Mouse (Mus musculus): Measurements from ENCODE around the gene Ugt1a6a. TPM values are rescaled to one million over a fixed set of nuclear protein-coding genes. Genes with fewer than 3 reads are reported as not detected.
"Not testable (repeated sequence)": the region's sequence is repeated elsewhere in the genome, so short reads cannot be mapped to it uniquely, and the experiment has no call there.

Ugt1a6a gene
- polyA plus RNA-seq, 1 experiment = 1.3 TPM

GRCm38 (mm10) chr1:88143966-88144675 lies 9.5 kb downstream of the Ugt1a6a start:
- not testable (repeated sequence) for H3K4me3 ChIP-seq (ENCODE audit: insufficient read depth, poor library complexity, severe bottlenecking); H3ac ChIP-seq (ENCODE audit: control insufficient read depth, insufficient read length, low read depth); H3K79me2 ChIP-seq (ENCODE audit: control insufficient read depth, insufficient read depth); H3K36me3 ChIP-seq (ENCODE audit: control insufficient read depth, insufficient read depth); H3K27me3 ChIP-seq (ENCODE audit: control insufficient read depth, insufficient read depth, insufficient read length); H3K79me3 ChIP-seq (ENCODE audit: low read depth)
- peak; percentile 8 for TF ChIP-seq CTCF (IDR thresholded peaks at IDR 0.05; ENCODE audit: control insufficient read depth, insufficient read depth, insufficient read length)

- H3K27me3 ChIP-seq (ENCODE audit: control insufficient read depth, insufficient read depth, insufficient read length); H3K79me2 ChIP-seq (ENCODE audit: control insufficient read depth, insufficient read depth); H3K4me3 ChIP-seq (ENCODE audit: insufficient read depth, poor library complexity, severe bottlenecking); H3ac ChIP-seq (ENCODE audit: control insufficient read depth, insufficient read length, low read depth); H3K79me3 ChIP-seq (ENCODE audit: low read depth); H3K36me3 ChIP-seq (ENCODE audit: control insufficient read depth, insufficient read depth): not testable (repeated sequence)
Observed at GRCm38 (mm10) chr1:88145278-88145677, 10.7 kb downstream of the Ugt1a6a start.

GRCm38 (mm10) chr1:88150133-88150532 lies 15.5 kb downstream of the Ugt1a6a start:
- H3K4me3 ChIP-seq (ENCODE audit: insufficient read depth, poor library complexity, severe bottlenecking); H3K36me3 ChIP-seq (ENCODE audit: control insufficient read depth, insufficient read depth); H3K79me3 ChIP-seq (ENCODE audit: low read depth); H3ac ChIP-seq (ENCODE audit: control insufficient read depth, insufficient read length, low read depth); H3K79me2 ChIP-seq (ENCODE audit: control insufficient read depth, insufficient read depth); H3K27me3 ChIP-seq (ENCODE audit: control insufficient read depth, insufficient read depth, insufficient read length): not testable (repeated sequence)
- peak; percentile 2 for TF ChIP-seq CTCF (IDR thresholded peaks at IDR 0.05; ENCODE audit: control insufficient read depth, insufficient read depth, insufficient read length)

- Histone ChIP-seq H3K36me3 (ENCODE audit: control insufficient read depth, insufficient read depth) (no peaks in the 10 kb centered on the region), H3ac (ENCODE audit: control insufficient read depth, insufficient read length, low read depth) (no peak overlapping the region), H3K79me3 (ENCODE audit: low read depth) (no peaks in the 10 kb centered on the region), H3K27me3 (ENCODE audit: control insufficient read depth, insufficient read depth, insufficient read length) (peaks cover 5% of the 10 kb centered on the region), H3K4me3 (ENCODE audit: insufficient read depth, poor library complexity, severe bottlenecking) (no peak overlapping the region), H3K79me2 (ENCODE audit: control insufficient read depth, insufficient read depth) (no peaks in the 10 kb centered on the region)
- TF ChIP-seq MYOG (IDR thresholded peaks at IDR 0.05; ENCODE audit: control insufficient read depth, extremely low read depth, insufficient read length) = no peak
- no peak for TF ChIP-seq USF1 (IDR thresholded peaks at IDR 0.05; ENCODE audit: low read depth)
- TF ChIP-seq CEBPB (IDR thresholded peaks at IDR 0.05; ENCODE audit: low read depth) = no peak
- TF ChIP-seq MYOD1 (IDR thresholded peaks at IDR 0.05; ENCODE audit: control insufficient read depth, insufficient read length, low read depth) = no peak
- no peak for TF ChIP-seq FOSL1 (IDR thresholded peaks at IDR 0.05; ENCODE audit: insufficient read depth, low read length, poor library complexity, severe bottlenecking)
- no peak for TF ChIP-seq CTCF (IDR thresholded peaks at IDR 0.05; ENCODE audit: control insufficient read depth, insufficient read depth, insufficient read length)
- no peak for TF ChIP-seq MAX (IDR thresholded peaks at IDR 0.05)
Observed at GRCm38 (mm10) chr1:88158430-88158829, 23.8 kb downstream of the Ugt1a6a start.

GRCm38 (mm10) chr1:88165711-88166110 lies 31.1 kb downstream of the Ugt1a6a start, which contains the start of gene Ugt1a5:
Ugt1a5 (plus strand) TSS chr1:88166012.
- no peaks in the 10 kb centered on the region for H3K79me3 ChIP-seq (ENCODE audit: low read depth)
- H3K4me3 ChIP-seq (ENCODE audit: insufficient read depth, poor library complexity, severe bottlenecking) = no peak within 1 kb of the TSS
- TF ChIP-seq MAX (IDR thresholded peaks at IDR 0.05) = no peak
- TF ChIP-seq MYOG (IDR thresholded peaks at IDR 0.05; ENCODE audit: control insufficient read depth, extremely low read depth, insufficient read length) = no peak
- TF ChIP-seq MYOD1 (IDR thresholded peaks at IDR 0.05; ENCODE audit: control insufficient read depth, insufficient read length, low read depth) = no peak
- TF ChIP-seq CEBPB (IDR thresholded peaks at IDR 0.05; ENCODE audit: low read depth) = no peak
- TF ChIP-seq USF1 (IDR thresholded peaks at IDR 0.05; ENCODE audit: low read depth) = no peak
- no peak for TF ChIP-seq FOSL1 (IDR thresholded peaks at IDR 0.05; ENCODE audit: insufficient read depth, low read length, poor library complexity, severe bottlenecking)
- TF ChIP-seq CTCF (IDR thresholded peaks at IDR 0.05; ENCODE audit: control insufficient read depth, insufficient read depth, insufficient read length) = no peak
- H3K36me3 ChIP-seq (ENCODE audit: control insufficient read depth, insufficient read depth) = no peaks in the 10 kb centered on the region
- H3ac ChIP-seq (ENCODE audit: control insufficient read depth, insufficient read length, low read depth) = no peak within 1 kb of the TSS
- H3K27me3 ChIP-seq (ENCODE audit: control insufficient read depth, insufficient read depth, insufficient read length) = no peaks in the 10 kb centered on the region
- H3K79me2 ChIP-seq (ENCODE audit: control insufficient read depth, insufficient read depth) = no peaks in the 10 kb centered on the region

GRCm38 (mm10) chr1:88172190-88172589 lies 37.6 kb downstream of the Ugt1a6a start:
- H3K27me3 ChIP-seq (ENCODE audit: control insufficient read depth, insufficient read depth, insufficient read length); H3ac ChIP-seq (ENCODE audit: control insufficient read depth, insufficient read length, low read depth); H3K36me3 ChIP-seq (ENCODE audit: control insufficient read depth, insufficient read depth); H3K4me3 ChIP-seq (ENCODE audit: insufficient read depth, poor library complexity, severe bottlenecking); H3K79me2 ChIP-seq (ENCODE audit: control insufficient read depth, insufficient read depth); H3K79me3 ChIP-seq (ENCODE audit: low read depth): not testable (repeated sequence)

GRCm38 (mm10) chr1:88179657-88180056 lies 45.0 kb downstream of the Ugt1a6a start:
- no peak overlapping the region for H3ac ChIP-seq (ENCODE audit: control insufficient read depth, insufficient read length, low read depth)
- no peaks in the 10 kb centered on the region for H3K79me2 ChIP-seq (ENCODE audit: control insufficient read depth, insufficient read depth)
- TF ChIP-seq USF1 (IDR thresholded peaks at IDR 0.05; ENCODE audit: low read depth) (no peak), MYOG (IDR thresholded peaks at IDR 0.05; ENCODE audit: control insufficient read depth, extremely low read depth, insufficient read length) (no peak), MAX (IDR thresholded peaks at IDR 0.05) (no peak), CEBPB (IDR thresholded peaks at IDR 0.05; ENCODE audit: low read depth) (no peak), CTCF (IDR thresholded peaks at IDR 0.05; ENCODE audit: control insufficient read depth, insufficient read depth, insufficient read length) (no peak)
- H3K27me3 ChIP-seq (ENCODE audit: control insufficient read depth, insufficient read depth, insufficient read length) = no peaks in the 10 kb centered on the region
- no peaks in the 10 kb centered on the region for H3K79me3 ChIP-seq (ENCODE audit: low read depth)
- no peak overlapping the region for H3K4me3 ChIP-seq (ENCODE audit: insufficient read depth, poor library complexity, severe bottlenecking)
- no peaks in the 10 kb centered on the region for H3K36me3 ChIP-seq (ENCODE audit: control insufficient read depth, insufficient read depth)
